Mouse (Mus musculus) naive thymus-derived CD4-positive, alpha-beta T cell, adult 2 months (primary cell): ENCODE data around the gene Ppm1e.

ENCODE experiments used
- DNase-seq: peaks from one replicate; pipeline ENCODE4 v3.0.0-alpha.2; 2011; ENCODE audit warnings: low read depth

The Ppm1e gene

GRCm38 (mm10) chr11:87250132-87250531, 108.7 kb downstream of the Ppm1e start:
- no peak for DNase-seq

GRCm38 (mm10) chr11:87247494-87247866, 111.3 kb downstream of the Ppm1e start:
- no peak for DNase-seq

DNA sequence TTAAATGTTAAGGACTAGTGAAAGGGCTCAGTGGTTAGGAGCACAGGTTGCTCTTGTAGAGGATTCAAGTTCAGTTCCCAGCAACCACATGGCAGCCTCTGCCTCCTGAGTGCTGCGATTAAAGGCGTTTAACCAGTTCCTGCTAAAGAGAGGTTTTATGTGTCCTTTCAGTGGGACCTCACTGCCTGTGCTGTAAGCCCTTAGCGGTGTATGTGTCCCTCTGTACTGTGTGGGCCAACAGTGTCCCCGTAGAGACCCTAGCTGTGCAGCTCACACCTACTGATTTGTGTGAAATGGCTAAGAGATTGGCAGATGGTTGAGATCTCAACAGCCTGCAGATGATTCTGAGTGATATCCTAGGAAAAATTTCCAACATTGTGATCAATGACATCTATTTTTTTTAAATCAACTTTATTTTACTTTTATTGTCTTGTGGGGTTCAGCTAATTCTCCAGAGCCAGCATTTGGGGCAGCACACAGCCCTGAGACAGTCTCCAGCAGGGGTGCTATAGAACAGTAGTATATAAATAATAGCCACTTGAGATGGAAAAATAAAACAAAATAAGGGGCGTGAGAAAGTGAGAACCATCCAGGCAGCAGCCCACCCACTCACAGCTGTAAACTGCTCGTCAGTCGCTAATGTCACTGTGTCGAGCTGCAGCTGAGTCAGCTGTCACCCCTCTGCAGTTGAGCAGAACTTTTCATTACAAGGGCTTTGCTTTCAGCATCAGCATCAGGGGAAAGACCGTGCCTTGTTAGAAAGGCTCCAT, 111.9 kb downstream of the Ppm1e start:
- DNase-seq, result no peak

GRCm38 (mm10) chr11:87246107-87246651, 112.6 kb downstream of the Ppm1e start:
- DNase-seq, result no peak

GRCm38 (mm10) chr11:87245171-87245840, 113.5 kb downstream of the Ppm1e start:
- DNase-seq, result peak; percentile 25

GRCm38 (mm10) chr11:87241256-87241655, 117.6 kb downstream of the Ppm1e start:
- DNase-seq, result peak; percentile 20

GRCm38 (mm10) chr11:87240833-87241215, 118.0 kb downstream of the Ppm1e start:
- DNase-seq, result no peak

- peak; percentile 34 for DNase-seq
Measured at GRCm38 (mm10) chr11:87240141-87240832, 118.5 kb downstream of the Ppm1e start.

GRCm38 (mm10) chr11:87238891-87239530, 119.8 kb downstream of the Ppm1e start:
- no peak for DNase-seq

DNA sequence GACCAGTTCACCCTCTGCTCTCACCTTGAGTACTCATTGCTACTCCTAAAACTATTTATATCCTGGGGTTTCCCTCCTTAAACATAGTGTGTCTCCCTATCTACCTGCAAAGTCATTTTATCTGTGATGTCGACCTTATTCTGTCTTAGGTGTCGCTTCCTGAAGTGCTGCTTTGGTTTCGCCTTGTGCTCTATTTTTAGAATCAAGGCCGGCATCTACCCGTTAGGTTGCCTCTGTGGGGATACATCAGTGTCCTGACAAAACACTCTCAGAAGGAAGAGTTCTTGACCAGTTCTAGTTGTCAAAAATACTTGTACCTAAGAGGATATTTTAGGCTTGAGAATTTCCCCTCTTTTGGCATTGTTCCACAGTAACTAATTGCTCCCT, 123.3 kb downstream of the Ppm1e start:
- no peak for DNase-seq

DNA sequence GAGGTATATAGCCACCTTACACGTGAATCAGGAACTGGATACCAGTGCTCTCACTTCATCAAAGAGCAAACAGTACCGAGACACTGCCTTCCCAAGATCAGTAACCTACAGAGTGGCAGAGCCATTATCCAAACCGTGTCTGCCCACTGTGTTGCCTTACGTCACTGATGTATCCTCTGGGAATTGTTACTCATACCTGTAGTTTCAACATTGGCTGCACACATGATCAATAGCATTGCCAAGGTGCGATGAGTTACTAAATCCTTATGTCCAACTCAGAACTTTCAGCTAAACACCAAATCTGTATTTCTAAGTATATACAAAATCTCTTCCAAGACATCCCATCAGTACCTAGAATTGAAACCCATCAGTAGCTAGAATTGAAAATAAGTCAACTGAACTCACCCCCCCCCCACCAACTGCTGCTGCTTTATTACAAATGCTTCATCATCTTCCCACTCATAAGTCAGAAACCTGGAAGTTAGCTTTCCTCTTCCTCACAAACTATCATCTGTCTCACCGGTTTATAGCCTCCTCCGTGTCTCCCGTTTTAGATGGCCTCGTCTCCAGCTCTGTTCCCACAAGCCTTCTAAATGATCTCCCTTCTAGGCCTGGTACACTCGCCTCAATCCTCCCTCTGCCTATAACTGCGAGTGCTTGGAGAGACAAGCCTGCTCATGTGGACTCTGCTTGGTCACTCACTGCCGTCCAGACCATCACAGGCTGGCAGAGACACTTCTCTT, 123.9 kb downstream of the Ppm1e start:
- DNase-seq, result no peak

DNA sequence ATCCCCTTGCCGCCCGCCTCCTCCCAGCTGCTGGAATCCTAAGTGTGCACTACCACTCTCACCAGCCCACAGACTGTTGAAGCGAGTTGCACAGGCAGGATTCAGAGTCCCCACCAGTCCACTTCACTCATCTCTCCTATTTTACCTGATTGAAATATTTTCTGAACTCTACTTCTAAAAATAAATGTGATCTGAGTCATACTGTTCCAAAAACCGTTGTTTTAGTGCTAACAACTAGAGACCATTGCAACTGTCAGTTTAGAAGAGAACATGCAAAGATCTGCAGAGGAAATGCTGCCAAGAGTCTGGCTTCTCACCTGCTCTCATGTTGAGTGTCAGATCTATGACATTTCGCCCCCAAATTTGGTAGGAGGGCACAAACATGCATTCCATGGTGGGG, 125.4 kb downstream of the Ppm1e start:
- DNase-seq, result no peak

- DNase-seq, result no peak
Measured at GRCm38 (mm10) chr11:87227056-87227455, 131.8 kb downstream of the Ppm1e start.

DNA sequence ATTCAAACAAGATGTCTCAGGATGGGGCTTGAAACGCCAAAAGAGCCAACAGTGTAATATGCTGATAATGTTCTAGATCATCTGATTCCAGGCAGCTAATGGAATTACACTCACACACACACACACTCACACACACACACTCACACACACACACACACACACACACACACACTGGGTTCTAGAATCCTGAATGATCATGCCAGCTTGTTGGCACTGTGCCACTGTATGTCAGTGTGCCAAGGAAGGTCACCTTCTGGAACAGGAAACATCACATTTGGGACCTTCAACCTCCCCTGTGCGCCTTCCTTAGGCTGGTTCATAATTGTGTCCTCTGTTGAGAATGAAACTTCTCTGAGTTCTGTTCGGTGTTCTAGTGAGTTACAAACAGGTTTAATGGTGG, 136.1 kb downstream of the Ppm1e start:
- DNase-seq, result no peak

GRCm38 (mm10) chr11:87212313-87212712, 146.5 kb downstream of the Ppm1e start:
- DNase-seq, result peak; percentile 13
